Mouse (Mus musculus) left cerebral cortex, adult 2 months (tissue): ENCODE measurements around the gene Ptchd4. TPM values are rescaled to one million over a fixed set of nuclear protein-coding genes. Genes with fewer than 3 reads are reported as not detected.
A peak's percentile ranks its signal among the peaks of the same experiment; 100 is the strongest.

ENCODE experiments used
- DNase-seq, 2 experiments: peaks; one replicate each; pipeline ENCODE4 v3.0.0; 2021 to 2022; ENCODE audit warnings: low spot score in 2 of 2, mixed read lengths in 1 of 2; ENCODE audit errors: extremely low spot score in 1 of 2
- H3K27ac ChIP-seq: fragments of 200-600 bp; 2 replicates; pipeline ENCODE4 v1.8.1; 2022
- H3K4me3 ChIP-seq: fragments of 200-600 bp; 2 replicates; pipeline ENCODE4 v1.8.1; 2022
- CTCF ChIP-seq: fragments of 200-600 bp; IDR thresholded peaks from 2 replicates; pipeline ENCODE4 v1.8.1; 2022; ENCODE audit warnings: antibody characterized with exemption, mild to moderate bottlenecking, moderate library complexity
- intact Hi-C: fragments of 180-260 bp; cut with DNase I; formaldehyde crosslinking; loops from one replicate; pipeline ENCODE4 v1.15.1; 2025
- total RNA-seq, 2 experiments: library from RNA; stranded (reverse); gene quantifications; 2 replicates each; pipeline ENCODE4 v1.2.3; 2021

The Ptchd4 gene
- total RNA-seq, 2 experiments from 2014 or later = 12.5 to 13.0 TPM

- Histone ChIP-seq H3K27ac (peak overlapping the region; percentile 90), H3K4me3 (peak overlapping the region; percentile 54)
- no peak for TF ChIP-seq CTCF
- peak; percentile 40 to 46 for DNase-seq
- intact Hi-C loops = loop anchor here (2.0 to 10.0 kb wide), 4 partner anchors 40 to 812 kb away; no protein-coding TSS in a partner anchor
These were observed 850 bp downstream of the Ptchd4 start for GRCm38 (mm10) chr17:42316612-42316982.

DNA sequence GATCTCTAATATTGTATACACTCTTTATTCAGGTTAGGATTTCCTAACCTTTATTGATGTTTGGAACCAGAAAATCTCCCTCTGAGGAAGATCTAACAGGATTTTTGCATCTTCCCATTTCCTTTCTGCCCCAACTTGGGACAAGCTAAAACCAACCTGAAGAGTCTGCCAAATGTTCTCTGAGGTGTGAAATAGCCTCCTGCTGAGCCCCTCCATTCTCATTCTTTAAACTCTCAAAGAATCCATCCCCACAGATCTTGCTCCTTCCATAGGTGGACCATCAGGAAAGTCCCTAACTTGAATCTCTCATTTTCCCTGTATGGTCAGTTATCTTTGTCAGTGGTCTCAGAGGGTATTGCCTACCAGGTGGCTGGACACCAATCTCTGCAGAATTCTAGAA, 20.0 kb downstream of the Ptchd4 start:
- TF ChIP-seq CTCF = no peak
- no peak for DNase-seq
- Histone ChIP-seq H3K27ac (no peak overlapping the region), H3K4me3 (no peak overlapping the region)
- intact Hi-C loops = no loop called here

GRCm38 (mm10) chr17:42336571-42336970, 20.8 kb downstream of the Ptchd4 start:
- no peak overlapping the region for H3K27ac ChIP-seq
- intact Hi-C loops = no loop called here
- TF ChIP-seq CTCF = no peak
- DNase-seq = no peak
- H3K4me3 ChIP-seq = no peak overlapping the region

DNA sequence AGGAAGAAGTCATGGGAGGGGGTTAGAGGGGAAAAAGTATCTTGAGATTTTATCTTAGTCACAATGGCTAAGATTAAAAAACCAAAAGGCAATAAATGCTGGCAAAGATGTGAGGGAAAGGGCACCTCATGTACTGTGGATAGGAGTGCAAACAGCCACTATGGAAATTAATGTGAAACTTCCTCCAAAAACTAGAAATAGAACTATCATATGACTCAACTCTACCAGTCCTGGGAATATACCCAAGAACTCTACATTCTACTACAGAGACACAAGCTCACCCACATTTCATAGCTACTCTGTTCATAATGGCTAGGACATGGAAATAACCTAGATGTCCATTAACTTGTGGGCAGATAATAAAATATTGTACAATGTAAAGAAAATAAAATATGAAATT, 30.3 kb downstream of the Ptchd4 start:
- TF ChIP-seq CTCF = no peak
- no peak overlapping the region for H3K27ac ChIP-seq
- intact Hi-C loops = no loop called here
- H3K4me3 ChIP-seq = no peak overlapping the region
- DNase-seq = no peak

DNA sequence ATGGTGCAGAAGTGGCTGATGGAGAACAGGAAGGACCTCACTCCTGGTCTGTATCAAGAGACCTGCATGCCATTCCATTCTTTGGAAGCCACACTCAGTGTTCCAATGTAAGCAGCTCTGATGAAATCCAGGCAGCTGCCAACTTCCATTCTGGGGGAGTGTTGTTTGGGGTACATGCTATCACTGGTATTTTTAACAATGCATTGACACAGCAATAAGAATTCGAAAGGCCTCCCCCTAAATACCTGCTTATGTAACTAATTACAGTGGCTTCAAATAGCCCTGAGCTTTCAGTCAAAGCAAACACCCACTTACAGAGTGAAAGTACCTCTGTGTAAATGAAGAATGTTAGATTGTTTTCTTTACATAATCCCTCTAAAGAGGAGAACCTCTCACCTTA, 42.7 kb downstream of the Ptchd4 start:
- TF ChIP-seq CTCF = no peak
- no peak overlapping the region for H3K4me3 ChIP-seq
- intact Hi-C loops = no loop called here
- DNase-seq = peak in 1 of 2 experiments; percentile 30
- H3K27ac ChIP-seq = no peak overlapping the region

DNA sequence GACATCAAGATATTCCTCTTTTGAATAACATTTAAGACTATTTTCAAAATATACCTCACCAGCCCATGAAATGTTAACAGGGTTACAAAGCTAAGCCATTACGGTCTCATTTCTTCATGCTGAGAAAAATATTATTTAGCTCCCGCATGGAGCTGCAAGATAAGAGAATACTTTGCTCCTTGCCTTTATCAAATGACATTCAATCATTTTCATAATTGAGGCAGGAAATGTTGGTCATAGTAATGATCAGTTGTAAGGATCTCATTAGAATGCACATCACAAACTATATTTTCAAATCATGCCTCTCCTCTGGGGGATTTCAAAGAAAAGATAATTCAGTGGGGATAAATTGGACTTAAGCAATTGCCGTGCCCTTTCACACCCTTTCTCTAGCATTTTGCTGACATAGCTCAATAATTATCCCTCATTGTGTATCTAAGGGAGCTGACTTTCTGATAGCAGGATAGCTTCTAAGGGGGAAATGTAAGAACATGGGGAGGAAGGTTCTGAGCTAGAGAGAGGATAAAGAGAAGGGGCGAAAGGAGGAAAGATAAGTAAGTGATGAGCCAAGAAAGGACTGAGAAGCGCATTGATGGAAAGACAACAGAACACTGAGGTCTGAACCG, 47.5 kb downstream of the Ptchd4 start:
- intact Hi-C loops = no loop called here
- Histone ChIP-seq H3K4me3 (no peak overlapping the region), H3K27ac (no peak overlapping the region)
- TF ChIP-seq CTCF = no peak
- DNase-seq = no peak

DNA sequence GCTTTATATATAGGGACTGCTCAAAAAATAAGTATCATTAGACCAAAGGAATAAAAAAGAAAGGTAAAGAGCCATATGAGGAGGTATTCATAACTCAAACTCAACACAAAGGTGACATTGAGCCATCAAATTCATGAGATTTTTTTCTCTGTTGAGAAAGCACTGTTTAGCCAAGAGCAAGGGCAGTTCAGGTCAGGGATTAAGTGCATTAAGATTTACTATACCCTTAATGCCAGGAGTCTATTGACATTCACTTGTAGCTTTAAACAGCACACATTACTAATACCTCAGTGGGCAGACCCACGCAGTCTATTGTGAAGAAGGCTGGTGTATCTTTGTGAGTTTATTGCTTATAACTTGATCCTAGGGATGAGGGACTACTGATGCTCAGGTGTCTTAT, 49.0 kb downstream of the Ptchd4 start:
- Histone ChIP-seq H3K4me3 (no peak overlapping the region), H3K27ac (no peak overlapping the region)
- no peak for TF ChIP-seq CTCF
- no peak for DNase-seq
- intact Hi-C loops = no loop called here

DNA sequence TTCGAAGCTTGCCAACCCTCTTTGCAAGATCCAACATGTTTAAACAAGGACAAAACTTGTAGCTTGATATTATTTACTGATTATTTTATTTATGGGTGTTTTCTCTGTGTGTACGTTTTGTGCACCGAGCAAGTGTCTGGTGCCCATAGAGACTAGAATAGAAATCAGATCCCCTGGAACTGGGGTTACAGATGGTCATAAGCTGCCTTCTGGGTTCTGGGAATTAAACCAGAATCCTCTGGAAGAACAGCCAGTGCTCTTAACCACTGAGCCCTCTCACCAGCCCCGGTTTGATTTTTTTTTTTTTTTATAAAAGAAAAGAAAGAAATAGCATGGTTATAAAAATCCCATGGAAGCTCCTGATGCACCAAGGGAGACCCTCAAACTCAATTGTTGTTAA, 59.1 kb downstream of the Ptchd4 start:
- no peak for DNase-seq
- intact Hi-C loops = no loop called here
- TF ChIP-seq CTCF = no peak
- Histone ChIP-seq H3K27ac (no peak overlapping the region), H3K4me3 (no peak overlapping the region)

DNA sequence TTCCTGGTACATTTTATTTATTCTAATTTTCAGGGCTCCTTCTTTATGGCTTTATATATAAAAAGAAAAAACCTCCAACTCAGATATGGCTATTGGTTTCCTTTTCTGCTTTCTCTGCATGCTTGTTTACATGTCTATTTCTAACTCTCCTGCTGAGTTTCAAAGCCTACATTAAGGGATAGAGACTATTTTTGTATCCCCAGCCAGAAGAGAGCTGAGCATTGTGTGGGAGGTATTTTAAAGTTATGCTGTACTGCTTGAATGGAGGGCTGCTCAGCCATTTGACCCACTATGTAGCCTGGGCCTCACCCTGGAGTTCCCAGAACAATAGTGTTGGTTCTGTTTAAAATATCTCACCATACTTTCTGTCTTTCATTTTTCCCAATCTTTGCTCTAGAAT, 77.3 kb downstream of the Ptchd4 start:
- TF ChIP-seq CTCF = no peak
- Histone ChIP-seq H3K27ac (peak overlapping the region; percentile 3; the same call in 1 of the 2 replicates), H3K4me3 (no peak overlapping the region)
- intact Hi-C loops = no loop called here
- no peak for DNase-seq

- intact Hi-C loops = loop anchor here (2.0 kb wide), 1 partner anchor 34 kb away; no protein-coding TSS in a partner anchor
- Histone ChIP-seq H3K4me3 (no peak overlapping the region), H3K27ac (peak overlapping the region; percentile 51)
- no peak for DNase-seq
- no peak for TF ChIP-seq CTCF
These were observed 79.6 kb downstream of the Ptchd4 start for GRCm38 (mm10) chr17:42395299-42395698.

DNA sequence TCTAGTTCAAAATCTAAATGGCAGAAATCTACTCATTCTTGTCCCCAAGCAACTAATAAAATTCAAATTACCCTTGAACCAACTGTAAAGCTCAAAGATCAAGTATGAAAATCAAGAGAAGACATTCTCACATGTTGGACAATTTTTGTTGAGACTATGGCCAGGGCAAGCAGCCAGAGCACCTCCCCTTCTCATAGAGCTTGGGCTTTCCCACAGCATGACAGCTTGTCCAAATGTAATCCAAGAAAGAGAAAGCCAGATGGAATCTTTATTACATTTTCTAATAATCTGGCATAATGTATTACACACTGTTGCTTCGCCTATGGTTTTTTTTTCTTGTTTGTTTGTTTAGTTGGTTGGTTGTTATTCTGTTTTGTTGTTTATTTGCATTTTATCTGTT, 102.7 kb downstream of the Ptchd4 start:
- no peak for DNase-seq
- intact Hi-C loops = no loop called here
- no peak for TF ChIP-seq CTCF
- Histone ChIP-seq H3K4me3 (no peak overlapping the region), H3K27ac (no peak overlapping the region)

DNA sequence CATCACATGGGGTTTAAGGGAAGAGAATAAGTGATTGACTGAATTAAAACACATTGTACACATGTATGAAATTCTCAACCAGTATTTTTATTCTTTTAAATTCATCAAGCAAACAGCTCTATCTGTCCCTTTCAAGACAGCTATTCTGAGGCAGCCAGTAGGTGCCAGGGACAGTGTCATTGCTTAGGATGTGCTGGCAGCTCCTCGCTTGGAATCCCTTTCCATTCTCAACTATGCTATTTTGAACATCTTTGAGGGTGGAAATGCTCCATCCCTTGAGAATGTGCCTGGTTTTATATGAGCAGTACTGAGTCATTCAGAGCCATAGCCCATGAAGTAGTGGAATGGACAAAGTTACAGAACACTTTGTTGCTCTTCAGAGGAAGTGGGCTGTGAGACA, 112.2 kb downstream of the Ptchd4 start:
- peak overlapping the region; percentile 50 for H3K27ac ChIP-seq
- intact Hi-C loops = loop anchor here (2.0 kb wide), 2 partner anchors 33 to 111 kb away; no protein-coding TSS in a partner anchor
- no peak; the same call in 1 of the 2 replicates for TF ChIP-seq CTCF
- peak in 1 of 2 experiments; percentile 40 for DNase-seq
- no peak overlapping the region for H3K4me3 ChIP-seq

DNA sequence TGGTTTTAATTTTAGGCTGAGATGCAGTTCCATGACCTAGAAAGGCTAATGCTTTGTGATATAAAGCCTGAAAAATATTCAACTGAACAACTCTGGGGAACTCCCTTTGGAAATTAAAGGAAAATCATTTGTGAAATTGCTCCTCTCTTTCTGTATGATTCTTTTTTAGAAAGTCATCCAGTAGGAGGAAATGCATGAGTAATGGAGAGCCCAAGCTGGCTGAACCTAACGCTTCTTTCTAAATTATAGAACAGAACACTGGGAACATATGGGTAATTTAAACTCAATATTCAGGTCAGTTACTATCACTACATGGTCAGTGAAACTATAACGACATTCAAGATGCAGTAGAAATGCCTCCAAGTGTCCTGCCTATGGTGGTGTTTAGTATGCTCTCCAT, 114.6 kb downstream of the Ptchd4 start:
- H3K27ac ChIP-seq = no peak overlapping the region
- DNase-seq = no peak
- H3K4me3 ChIP-seq = no peak overlapping the region
- no peak; the same call in 1 of the 2 replicates for TF ChIP-seq CTCF
- intact Hi-C loops = loop anchor here (1.0 kb wide), 1 partner anchor 32 kb away; no protein-coding TSS in a partner anchor
